Mouse (Mus musculus) left cerebral cortex, postnatal 10 days (tissue): Measurements from ENCODE around the gene Hpn. TPM values are rescaled to one million over a fixed set of nuclear protein-coding genes. Genes with fewer than 3 reads are reported as not detected.
A peak's percentile ranks its signal among the peaks of the same experiment; 100 is the strongest.

ENCODE experiments used
- DNase-seq, 2 experiments: peaks; one replicate each; pipeline ENCODE4 v3.0.0; 2021 to 2022; ENCODE audit warnings: low spot score in 2 of 2, mixed read lengths in 1 of 2; ENCODE audit errors: extremely low spot score in 1 of 2
- intact Hi-C: fragments of 180-260 bp; cut with DNase I; formaldehyde crosslinking; loops from one replicate; pipeline ENCODE4 v1.15.1; 2025
- total RNA-seq, 2 experiments: library from RNA; stranded (reverse); gene quantifications; 2 replicates each; pipeline ENCODE4 v1.2.3; 2021

Gene Hpn
- total RNA-seq, 2 experiments from 2014 or later = 1.2 to 1.9 TPM

GRCm38 (mm10) chr7:31145596-31146160 is 30.6 kb upstream of the Hpn start:
- no peak for DNase-seq
- intact Hi-C loops = no loop called here

- intact Hi-C loops = loop anchor here (5.0 kb wide), 1 partner anchor 32 kb away; no protein-coding TSS in a partner anchor
- peak in 1 of 2 experiments; percentile 32 for DNase-seq
These were observed 29.8 kb upstream of the Hpn start for GRCm38 (mm10) chr7:31144886-31145285.

- intact Hi-C loops = loop anchor here (5.0 kb wide), 1 partner anchor 36 kb away; no protein-coding TSS in a partner anchor
- DNase-seq = peak in 1 of 2 experiments; percentile 27
These were observed 25.9 kb upstream of the Hpn start for GRCm38 (mm10) chr7:31140941-31141340.

- no peak for DNase-seq
- intact Hi-C loops = loop anchor here (5.0 kb wide), 1 partner anchor 37 kb away; no protein-coding TSS in a partner anchor
These were observed 25.2 kb upstream of the Hpn start for GRCm38 (mm10) chr7:31140302-31140701.

- peak in 1 of 2 experiments; percentile 73 for DNase-seq
- intact Hi-C loops = loop anchor here (5.0 kb wide), 1 partner anchor 38 kb away; no protein-coding TSS in a partner anchor
These were observed 24.7 kb upstream of the Hpn start for GRCm38 (mm10) chr7:31139765-31140164.

- DNase-seq = no peak
- intact Hi-C loops = no loop called here
These were observed 20.6 kb upstream of the Hpn start for GRCm38 (mm10) chr7:31135717-31136116.

- no peak for DNase-seq
- intact Hi-C loops = no loop called here
These were observed 16.8 kb upstream of the Hpn start for GRCm38 (mm10) chr7:31131866-31132265.

GRCm38 (mm10) chr7:31130841-31131240 is 15.8 kb upstream of the Hpn start:
- peak; percentile 69 to 75 for DNase-seq
- intact Hi-C loops = no loop called here

GRCm38 (mm10) chr7:31130197-31130596 is 15.1 kb upstream of the Hpn start:
- no peak for DNase-seq
- intact Hi-C loops = no loop called here

- DNase-seq = no peak
- intact Hi-C loops = no loop called here
These were observed 13.1 kb upstream of the Hpn start for GRCm38 (mm10) chr7:31128157-31128705.

- peak in 1 of 2 experiments; percentile 85 for DNase-seq
- intact Hi-C loops = no loop called here
These were observed 12.0 kb upstream of the Hpn start, which contains the start of gene Scn1b for GRCm38 (mm10) chr7:31126851-31127724. Gene Scn1b (minus strand): TSS chr7:31127003.

GRCm38 (mm10) chr7:31126211-31126751 is 11.2 kb upstream of the Hpn start:
- intact Hi-C loops = no loop called here
- DNase-seq = peak in 1 of 2 experiments; percentile 76

GRCm38 (mm10) chr7:31125116-31125515 is 10.0 kb upstream of the Hpn start:
- intact Hi-C loops = no loop called here
- no peak for DNase-seq

- DNase-seq = no peak
- intact Hi-C loops = no loop called here
These were observed 9.3 kb upstream of the Hpn start for GRCm38 (mm10) chr7:31124381-31124780.

GRCm38 (mm10) chr7:31123697-31124096 is 8.6 kb upstream of the Hpn start:
- DNase-seq = no peak
- intact Hi-C loops = no loop called here

- DNase-seq = no peak
- intact Hi-C loops = no loop called here
These were observed 7.8 kb upstream of the Hpn start for GRCm38 (mm10) chr7:31122641-31123631.

- DNase-seq = no peak
- intact Hi-C loops = no loop called here
These were observed 4.5 kb upstream of the Hpn start for GRCm38 (mm10) chr7:31119556-31119955.

- no peak for DNase-seq
- intact Hi-C loops = no loop called here
These were observed 3.4 kb upstream of the Hpn start for GRCm38 (mm10) chr7:31118486-31118885.
